Mouse (Mus musculus): ENCODE results near the gene Pigm. TPM values are rescaled to one million over a fixed set of nuclear protein-coding genes. Genes with fewer than 3 reads are reported as not detected.

The Pigm gene
- 1 to 10 TPM; 3.4 to 3.6 TPM for total RNA-seq (2021)
- long read RNA-seq, experiment 1, full-length matches to known transcripts: 3 of 3 reads
- long read RNA-seq, experiment 1, partial matches to known transcripts: 0 of 3 reads
- long read RNA-seq, experiment 1, other reads (novel, unspliced or antisense): 0 of 3 reads
- long read RNA-seq, experiment 2, full-length matches to known transcripts: 1 of 1 reads
- long read RNA-seq, experiment 2, partial matches to known transcripts: 0 of 1 reads
- long read RNA-seq, experiment 2, other reads (novel, unspliced or antisense): 0 of 1 reads

DNA sequence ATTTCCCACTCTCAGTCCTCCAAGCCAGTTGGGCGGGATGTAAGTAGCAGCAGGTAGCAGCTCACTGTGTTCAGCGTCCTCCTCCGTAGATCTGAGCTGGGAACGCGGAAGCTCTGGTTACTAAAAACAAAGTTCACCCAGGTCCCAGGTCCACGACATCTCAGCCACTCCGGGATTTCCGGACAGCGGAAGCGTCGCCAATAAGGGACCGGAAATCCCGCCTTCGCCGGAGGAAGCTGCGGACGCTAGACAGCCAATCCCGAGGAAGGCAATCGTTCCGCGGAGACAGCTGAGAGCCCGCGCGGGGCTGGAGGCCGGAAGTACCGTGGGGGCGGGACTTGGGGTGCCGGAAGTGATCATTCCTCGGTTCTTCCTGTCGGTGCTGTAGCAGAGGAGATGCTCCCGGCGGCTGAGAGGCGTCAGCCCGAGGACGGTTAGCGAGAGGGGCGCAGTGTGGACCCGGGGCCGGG lies at the start of gene Pigm:
Gene Pigm (plus strand): TSS at position 349 of the 470 bp plus-strand sequence.
- peak; percentile 98 for DNase-seq

DNA sequence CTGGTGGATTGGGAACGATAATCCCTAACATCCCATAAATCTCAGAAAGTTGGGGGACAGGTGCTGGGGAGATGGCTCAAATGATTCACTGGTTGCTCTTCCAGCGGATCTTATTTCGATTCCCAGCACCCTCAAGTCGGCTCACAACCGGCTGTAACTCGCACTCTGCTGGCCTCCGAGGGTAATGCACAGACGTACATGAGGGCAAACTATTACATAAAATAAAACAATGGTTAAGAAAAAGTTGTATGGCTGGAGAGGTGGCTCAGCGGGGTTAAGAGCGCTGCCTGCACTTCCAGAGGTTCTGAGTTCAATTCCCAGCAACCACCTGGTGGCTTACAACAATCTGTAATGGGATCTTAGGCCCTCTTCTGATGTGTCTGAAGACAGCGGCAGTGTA lies 49.7 kb upstream of the Pigm start:
- DNase-seq: no peak

DNA sequence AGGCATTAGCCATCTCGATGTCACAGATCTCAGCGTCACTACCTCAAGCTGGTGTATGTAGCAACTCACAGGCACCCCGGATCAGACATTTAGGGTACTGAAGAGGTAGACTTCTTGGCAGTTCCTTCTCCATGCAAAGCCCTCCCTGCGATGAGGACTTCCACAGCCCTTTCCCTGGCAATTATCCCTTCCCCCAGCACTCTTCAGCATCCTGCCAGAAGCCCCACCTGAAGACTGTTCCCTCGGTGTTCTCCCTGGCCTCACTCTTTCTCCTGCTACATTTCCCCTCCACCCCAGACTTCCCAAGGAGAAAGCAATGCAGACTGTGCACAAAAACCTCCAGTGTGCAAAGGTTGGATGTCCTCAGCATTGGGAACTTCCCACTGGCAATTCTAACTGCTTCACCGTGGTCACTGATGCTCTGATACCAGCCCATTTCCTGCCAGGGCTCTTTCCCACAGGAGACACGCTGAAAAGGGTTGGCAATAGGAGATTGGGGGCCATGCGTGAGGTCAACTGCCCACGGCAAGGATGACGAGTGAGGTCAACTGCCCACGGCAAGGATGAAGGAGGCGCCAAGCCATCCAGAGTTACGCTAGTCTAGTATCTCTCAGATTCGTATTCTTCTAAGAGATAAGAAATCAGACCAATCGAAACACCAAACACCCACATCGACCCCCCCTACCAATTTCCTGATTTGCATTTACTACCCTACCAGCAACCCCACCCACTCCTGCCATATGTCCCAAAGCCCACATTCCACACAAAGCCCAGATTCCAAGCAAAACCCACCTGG lies 48.9 kb upstream of the Pigm start:
- no peak for DNase-seq

DNA sequence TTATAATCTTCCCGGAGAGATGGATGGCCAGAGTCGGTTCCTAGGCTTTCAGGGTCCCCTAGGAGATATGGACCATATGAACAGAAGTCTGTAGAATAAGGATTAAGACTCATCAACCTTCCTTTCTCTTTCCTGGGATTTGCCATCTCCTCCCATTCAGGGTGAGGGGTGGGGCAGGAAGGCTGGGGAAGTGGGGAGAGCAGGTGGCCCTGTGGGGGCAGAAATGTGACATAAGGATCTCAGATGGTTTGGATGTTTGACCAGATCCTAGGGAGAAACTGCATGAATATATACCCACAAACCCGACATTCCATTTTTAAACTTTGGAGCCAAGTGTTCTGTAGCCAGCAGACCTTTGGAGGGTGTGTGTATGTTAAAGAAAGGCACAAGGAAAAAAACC lies 48.3 kb upstream of the Pigm start:
- no peak for DNase-seq

DNA sequence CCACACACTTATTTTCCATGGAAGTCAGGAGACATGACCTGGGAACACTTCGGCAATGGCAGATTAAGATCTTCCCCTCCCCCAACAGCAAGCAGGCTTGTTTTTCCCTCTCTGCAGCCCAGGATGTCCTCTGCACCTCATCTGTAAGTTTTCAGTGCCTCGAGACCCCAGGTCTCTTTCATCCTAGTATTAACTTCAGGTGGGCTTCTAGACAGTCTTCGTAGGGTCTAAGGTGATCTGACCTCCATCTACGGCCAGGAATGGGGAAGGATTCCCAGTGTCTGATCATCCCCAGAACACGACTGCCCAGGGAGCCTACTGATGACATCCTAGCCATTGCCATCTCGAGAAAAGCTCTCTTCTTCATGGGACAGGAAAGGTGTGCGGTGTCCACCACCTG lies 47.9 kb upstream of the Pigm start:
- no peak for DNase-seq

DNA sequence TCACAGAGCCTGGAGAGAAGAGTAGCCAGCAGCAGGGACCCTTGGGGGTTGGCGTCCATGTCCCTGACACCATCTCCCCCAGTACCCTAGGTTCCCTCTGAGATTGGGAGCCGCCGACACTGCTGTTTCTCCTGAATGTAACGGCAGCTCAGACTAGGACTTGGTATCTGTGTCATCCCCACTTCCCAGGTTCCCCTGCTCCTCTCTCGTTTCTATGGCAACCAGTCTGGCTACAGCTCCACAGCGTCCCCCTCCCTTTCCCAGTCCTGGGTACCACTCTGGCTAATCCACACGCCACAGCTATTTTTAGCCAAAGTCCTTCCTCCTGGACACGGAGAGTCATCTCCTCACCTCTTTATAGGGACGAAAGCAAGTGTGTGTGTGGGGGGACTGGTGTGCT lies 47.2 kb upstream of the Pigm start, which contains the start of gene Kcnj9:
Gene Kcnj9 (minus strand): TSS at position 188 of the 400 bp plus-strand sequence.
- DNase-seq: no peak

DNA sequence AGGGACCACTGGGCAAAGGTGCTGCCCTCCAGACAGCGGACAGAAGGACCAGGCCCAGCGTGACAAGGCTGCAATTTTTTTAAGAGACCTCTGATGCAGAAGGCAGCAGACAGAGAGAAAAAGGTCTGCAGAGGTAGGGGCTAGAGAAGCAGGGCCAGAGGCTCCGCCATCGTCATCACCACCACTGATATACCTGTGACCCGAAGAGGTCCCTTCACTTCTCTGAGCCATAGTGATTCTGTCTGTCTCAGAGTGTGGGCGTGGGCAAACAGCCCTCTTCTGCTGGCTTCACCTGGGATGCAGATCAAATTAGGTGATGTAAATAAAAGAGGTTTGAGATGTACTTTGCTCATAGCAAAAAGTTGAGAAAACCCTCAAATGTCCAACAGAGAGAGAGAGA lies 46.7 kb upstream of the Pigm start:
- DNase-seq: no peak

DNA sequence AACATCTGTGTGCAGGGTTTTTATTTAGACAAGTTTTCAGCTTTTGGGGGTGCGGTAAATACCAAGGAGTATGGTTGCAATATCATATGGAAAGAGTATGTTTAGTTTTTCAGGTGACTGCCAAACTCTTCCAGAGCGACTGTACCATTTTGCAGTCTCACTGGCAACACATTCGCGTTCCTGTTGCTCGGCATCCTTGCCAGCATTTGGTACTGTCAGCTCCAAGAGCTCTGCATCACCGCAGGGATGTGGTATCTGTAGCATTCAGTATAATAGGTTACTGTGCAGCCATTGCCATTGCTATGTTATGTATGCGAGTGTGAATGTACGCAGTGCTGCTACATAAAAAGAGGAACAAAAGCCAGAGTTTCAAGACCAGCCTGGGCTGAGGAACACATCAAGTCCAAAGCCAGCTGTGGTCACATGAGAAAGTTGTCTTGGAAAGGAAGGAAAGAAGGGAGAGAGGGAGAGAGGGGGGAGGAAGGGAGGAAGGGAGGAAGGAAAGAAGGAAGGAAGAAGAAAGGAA lies 44.9 kb upstream of the Pigm start:
- no peak for DNase-seq

DNA sequence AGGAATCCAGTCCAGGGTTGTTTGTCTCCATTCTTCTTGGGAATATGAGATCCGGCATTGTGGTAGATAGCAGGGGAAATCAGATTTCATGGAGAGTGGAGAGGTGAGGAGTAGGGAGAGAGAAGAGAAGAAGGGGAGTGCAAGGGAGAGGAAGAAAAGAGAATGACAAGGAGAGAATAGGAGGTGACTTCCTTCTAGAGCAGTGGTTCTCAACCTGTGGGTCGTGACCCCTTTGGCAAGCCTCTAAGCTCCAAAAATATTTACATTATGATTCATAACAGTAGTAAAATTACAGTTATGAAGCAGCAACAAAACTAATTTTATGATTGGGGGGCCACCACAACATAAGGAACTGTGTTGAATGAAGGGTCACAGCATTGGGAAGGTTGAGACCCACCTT lies 43.4 kb upstream of the Pigm start:
- no peak for DNase-seq

DNA sequence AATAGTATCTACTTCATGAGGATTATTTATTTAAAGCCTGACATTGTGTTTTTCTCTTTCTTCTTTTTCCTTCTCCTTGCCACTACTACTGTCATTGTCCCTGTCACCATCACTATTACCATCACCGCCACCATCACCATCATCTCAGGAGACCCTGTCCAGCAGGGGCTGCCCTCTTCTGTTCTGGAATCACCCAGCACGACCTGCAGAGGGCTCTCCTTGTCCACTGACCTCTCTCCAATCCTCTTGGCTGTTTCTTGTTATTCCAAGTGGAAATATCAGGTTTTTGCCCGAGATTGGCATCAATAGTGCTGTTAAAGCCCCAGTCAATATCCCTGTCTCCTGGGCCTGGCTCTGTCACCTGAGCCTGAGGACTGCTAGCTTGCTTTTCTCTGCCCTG lies 42.8 kb upstream of the Pigm start:
- no peak for DNase-seq

DNA sequence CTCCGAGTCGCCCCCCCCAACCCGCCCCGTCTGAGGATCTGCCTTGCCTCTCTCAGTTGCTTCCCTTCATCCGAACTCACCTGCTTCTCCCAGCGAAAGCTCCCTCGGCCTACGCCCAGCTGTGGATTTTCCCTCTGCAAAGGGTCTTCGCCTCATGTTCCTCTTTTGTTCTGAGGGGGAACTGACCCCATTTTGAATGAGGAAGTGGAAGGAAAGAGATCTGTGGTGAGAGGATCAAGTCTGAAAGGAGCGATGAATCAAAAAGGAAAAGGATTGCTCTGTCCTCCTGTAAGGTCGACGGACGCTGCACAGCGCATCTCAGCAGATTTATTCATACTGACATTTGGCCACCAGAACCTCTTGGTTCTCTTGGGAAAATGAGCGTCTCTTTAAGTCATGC lies 40.5 kb upstream of the Pigm start:
- DNase-seq: no peak

DNA sequence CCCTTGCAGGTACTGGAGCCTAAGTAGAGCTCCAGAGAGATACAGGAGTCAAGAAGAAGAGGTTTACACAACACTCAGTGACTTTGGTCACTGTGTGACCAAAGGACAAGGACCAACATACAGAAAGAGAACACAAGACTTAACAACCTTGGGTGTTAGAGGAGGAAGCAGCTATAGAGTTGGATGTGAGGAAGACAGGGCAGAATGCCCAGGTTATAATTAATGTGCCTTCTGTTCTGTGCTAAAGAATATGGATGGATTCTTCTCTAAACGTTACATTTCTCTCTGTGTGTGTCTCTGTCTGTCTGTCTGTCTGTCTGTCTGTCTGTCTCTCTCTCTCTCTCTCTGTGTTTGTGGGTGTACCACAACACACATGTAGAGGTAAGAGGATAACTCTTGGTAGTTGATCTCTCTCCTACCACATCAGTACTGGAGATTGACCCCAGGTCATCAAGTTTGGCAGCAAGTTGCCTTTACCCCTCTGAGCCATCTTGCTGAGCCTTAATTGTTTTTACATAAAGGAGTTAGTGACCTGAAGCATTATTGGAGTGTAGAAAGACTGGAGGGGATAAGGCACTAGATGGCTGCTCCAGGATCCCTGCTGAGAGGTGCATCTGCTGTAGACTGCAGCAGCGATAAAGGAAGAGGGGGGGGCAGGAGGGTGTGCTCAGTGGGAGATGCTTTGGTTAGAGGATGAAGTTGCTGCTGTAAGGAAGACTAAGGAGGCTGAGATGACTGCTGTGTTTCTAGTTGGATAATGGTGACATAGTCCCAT lies 38.7 kb upstream of the Pigm start:
- no peak for DNase-seq

DNA sequence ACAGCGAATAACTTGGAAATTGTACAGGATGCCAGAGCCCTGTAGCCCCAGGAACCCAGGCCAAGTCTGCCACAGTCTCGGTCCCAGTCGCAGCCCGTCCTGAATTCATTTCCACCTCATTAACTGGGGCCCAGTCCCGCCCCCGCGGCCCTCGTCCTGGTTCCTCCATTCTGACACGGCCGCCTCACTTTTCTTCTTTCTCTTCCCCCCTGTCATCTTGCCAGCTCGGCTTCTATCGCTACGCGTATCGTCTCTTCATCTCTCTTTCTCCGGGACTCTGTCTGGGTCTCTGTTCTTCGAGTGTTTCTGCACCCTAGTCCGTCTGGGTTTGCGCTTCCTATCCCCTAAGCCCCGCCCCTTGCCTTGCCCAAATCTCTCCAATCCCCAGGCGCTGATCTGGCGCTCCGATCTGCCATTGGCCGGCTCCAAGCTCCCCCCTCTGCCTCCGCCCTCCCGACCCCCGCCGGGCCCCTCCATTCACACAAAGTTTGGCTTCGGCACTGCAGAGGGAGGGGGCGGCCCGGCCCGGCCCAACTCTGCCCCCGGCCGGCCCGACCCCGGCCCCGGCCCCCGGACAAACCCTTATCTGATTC lies 35.5 kb upstream of the Pigm start, which contains the start of gene Kcnj10:
Gene Kcnj10 (plus strand): TSS at position 482 of the 593 bp plus-strand sequence.
- peak; percentile 62 for DNase-seq

DNA sequence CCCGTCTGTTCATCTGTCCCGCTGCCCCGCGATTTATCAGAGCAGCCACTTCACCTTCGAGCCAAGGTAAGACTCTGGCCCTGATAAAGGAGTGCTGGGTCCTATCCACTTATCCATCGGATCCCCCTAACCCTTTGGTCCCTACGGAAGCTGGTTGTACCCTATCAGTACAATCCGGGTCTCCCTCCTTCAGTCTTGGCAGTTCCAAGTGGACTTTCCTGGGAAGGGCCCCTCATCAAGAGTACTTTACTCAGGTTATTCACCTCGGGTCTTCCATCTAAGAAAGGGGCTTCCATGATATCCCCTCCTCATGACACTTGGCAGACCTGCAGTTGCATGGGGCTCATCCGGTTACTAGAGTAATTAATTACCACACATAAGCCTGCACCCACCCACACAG lies 35.0 kb upstream of the Pigm start:
- DNase-seq: no peak

DNA sequence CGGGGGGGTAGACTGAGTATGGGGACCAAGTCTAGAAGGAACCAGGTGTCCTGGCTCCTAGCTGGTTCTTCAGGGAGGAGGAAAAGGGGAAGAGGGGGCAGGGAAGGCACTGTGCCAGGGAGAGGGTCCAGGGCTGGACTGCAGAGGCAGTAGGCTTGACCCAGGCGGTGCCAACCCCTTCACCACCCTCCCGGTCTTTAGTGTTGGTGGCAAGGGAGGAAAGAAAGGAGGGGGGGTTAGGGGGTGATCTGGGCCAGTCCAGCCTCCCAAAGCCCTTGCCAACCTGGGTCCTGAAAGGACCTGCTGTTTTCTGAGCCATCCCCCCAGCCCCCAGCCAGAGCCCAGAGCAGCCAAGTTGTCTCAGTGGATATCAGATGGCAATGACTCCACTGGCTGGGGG lies 33.6 kb upstream of the Pigm start:
- no peak for DNase-seq

DNA sequence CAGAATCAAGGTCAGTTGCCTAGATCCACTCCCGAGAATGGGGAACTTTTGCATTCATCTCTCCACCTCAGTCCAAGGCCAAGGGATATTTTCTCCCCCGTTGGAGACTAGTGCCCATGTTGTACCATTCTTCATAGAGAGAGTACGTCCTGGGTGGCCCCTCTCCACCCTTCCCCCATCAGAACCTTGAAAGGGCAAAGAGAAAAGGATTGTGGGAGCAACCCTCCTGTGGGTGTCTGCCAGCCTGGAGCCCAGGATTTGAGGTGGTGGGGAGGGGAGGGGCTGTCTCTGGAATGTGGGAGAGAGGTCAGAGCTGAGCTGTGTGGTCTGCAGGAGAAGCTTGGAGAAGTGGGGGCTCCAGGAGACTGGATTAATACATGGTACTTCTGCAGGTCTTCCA lies 32.4 kb upstream of the Pigm start:
- DNase-seq: no peak

DNA sequence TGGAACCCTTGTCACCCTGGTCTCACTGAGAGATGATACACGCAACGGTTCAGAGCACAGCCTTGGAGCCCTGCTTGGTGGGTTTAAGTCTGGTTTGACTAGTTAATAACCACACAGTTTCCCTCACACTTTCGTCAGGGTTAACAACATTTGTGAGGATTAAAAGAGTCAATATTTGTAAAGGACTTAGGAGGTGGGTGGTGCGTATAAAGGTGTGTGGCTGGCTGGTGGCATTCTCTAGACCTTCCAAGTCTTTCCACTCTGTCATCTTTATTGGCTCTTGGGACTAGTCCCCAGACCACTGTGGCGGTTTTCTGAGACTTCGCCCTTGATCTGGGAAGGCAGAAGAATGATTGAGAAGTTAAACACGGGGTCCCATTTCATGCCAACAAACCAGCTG lies 31.5 kb upstream of the Pigm start:
- DNase-seq: no peak

DNA sequence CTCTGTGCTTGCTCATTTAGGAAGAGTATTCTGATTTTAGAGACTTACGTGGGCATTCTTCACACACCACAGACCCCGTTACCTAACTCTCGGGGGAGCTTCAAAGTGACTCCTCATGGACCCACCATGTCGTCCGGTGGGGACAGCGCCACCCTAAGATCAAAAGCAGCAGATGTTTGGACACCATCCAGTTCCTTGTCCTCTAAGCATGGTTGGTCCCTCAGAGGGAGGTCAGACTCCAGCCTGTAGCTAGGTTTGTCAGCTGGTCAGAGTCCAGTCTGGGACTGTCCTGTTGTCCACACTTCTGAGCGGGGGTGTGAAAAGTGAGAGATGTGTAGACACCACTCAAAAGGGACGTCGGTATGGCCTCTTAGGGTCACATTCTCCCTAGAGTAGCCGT lies 29.6 kb upstream of the Pigm start:
- no peak for DNase-seq

DNA sequence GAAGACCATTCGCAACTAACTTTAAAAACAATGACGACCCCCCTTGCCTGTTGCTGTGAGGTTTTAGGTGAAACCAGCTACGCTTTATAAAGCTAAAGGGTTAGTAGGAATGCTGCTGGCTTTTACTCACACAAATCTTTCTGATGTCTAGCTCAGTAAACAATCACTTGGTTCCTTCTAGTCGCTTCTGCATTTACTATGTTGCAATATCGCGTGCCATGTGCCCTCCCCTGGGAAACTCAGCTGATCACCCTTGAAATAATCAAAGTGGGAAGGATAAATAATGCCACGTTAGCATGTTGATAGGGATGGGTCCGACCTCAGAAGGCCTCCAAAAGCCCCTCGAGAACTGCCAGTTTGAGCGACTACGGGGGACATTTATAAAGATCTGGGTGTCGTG lies 29.0 kb upstream of the Pigm start:
- no peak for DNase-seq

DNA sequence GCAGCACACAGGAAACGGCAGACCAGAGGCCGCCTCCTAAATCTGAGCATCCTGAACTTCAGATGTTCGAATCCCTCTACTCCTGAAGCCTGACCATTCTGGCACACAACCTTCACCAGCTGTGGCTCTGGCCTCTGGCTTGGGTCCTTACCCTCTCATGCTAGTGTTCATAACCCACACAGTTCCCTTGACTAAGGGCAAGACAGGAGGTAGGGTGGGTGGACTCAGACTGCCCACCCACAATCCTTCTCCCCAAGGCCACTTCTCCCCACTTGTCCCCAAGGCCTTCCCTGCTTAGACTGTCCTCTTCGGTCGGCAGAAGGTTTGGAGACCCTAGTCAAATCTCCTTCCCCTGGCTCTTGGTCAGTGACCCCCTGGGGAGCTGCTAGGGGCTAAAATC lies 26.8 kb upstream of the Pigm start:
- DNase-seq: no peak

DNA sequence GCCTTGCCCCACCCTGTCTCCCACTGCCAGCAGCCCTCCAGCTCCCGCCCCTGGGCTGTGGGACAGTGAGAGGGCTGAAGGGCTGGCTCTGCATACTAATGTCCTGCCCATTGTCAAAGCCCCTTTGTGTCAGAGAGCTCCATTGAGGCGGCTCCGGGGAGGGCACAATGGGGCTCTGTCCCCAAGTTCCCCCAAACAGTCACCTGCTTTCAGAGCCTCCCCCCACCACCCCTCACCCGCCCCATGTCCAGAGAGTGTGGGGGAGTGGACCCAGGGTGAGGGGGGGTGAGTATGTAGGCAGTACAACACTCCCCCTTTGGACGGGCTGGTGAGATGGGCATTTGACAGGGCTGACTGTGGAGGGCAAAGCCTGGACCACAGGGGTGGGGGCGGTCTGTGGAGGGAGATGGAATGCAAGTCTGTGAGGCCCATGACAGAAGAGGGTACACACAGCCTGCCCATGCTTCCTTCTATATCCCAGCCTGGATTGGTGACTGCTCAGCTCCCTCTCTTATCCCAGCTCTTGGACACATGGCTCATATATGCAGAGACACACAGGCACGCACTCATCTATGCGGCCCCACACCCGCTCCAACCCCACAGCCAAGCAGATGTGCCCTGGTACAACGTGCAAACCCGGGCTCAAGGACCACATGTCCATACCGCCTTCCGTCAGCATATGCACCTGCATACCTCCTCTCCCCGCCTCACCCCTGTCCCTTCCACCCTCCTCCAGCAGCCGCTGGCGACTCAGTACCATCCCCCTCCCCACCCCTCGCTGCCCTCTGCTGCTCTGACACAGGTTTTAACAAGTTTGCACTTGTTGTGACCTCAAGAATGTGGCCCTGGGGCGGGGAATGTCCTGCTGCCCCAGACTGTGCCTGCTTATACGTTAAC lies 26.2 kb upstream of the Pigm start:
- no peak for DNase-seq

All from gastrocnemius, postnatal 25 days (tissue).